Mouse (Mus musculus) bone marrow macrophage, adult 2 months (primary cell): ENCODE results near the gene H2-D1. TPM values are rescaled to one million over a fixed set of nuclear protein-coding genes. Genes with fewer than 3 reads are reported as not detected.
"Not testable (repeated sequence)": the region's sequence is repeated elsewhere in the genome, so short reads cannot be mapped to it uniquely, and the experiment has no call there.

Source experiments
- H3K27ac ChIP-seq: 2 replicates; pipeline ENCODE4 v1.5.1; 2012; ENCODE audit warnings: low read depth, low read length; ENCODE audit not compliant: insufficient read depth
- H3K4me1 ChIP-seq: 2 replicates; pipeline ENCODE4 v1.6.1; 2012; ENCODE audit warnings: low read length; ENCODE audit not compliant: control insufficient read depth, insufficient read depth
- H3K4me3 ChIP-seq: 2 replicates; pipeline ENCODE4 v1.5.1; 2012; ENCODE audit warnings: mild to moderate bottlenecking, low read length, moderate library complexity; ENCODE audit not compliant: insufficient read depth
- CTCF ChIP-seq: IDR thresholded peaks from 2 replicates; pipeline ENCODE4 v1.5.1; 2012; ENCODE audit warnings: low read depth, mild to moderate bottlenecking, low read length, moderate library complexity
- POLR2A ChIP-seq: IDR thresholded peaks from 2 replicates; pipeline ENCODE4 v1.6.1; 2012; ENCODE audit warnings: mild to moderate bottlenecking, low read depth, low read length, borderline replicate concordance
- polyA plus RNA-seq: library from polyadenylated mRNA; stranded (reverse); fragments of >200 nt; gene quantifications from 2 replicates; pipeline ENCODE4 v1.2.4, GENCODE M21; 2012; ENCODE audit not compliant: missing spikeins, insufficient read depth, insufficient read length

H2-D1 gene
- polyA plus RNA-seq, 1 experiment, result 2,856 TPM

- Histone ChIP-seq H3K27ac (no peak overlapping the region), H3K4me1 (peaks cover 3% of the 10 kb centered on the region; the same call in 1 of the 2 replicates), H3K4me3 (no peak overlapping the region)
- no peak for TF ChIP-seq POLR2A
- no peak for TF ChIP-seq CTCF
Observed at GRCm38 (mm10) chr17:35303271-35303670, 40.7 kb downstream of the H2-D1 start.

- no peak overlapping the region for H3K4me3 ChIP-seq
- H3K4me1 ChIP-seq, result peaks cover 3% of the 10 kb centered on the region; the same call in 1 of the 2 replicates
- no peak overlapping the region for H3K27ac ChIP-seq
- TF ChIP-seq POLR2A, result no peak
- TF ChIP-seq CTCF, result no peak
Observed at GRCm38 (mm10) chr17:35303756-35304350, 41.3 kb downstream of the H2-D1 start.

DNA sequence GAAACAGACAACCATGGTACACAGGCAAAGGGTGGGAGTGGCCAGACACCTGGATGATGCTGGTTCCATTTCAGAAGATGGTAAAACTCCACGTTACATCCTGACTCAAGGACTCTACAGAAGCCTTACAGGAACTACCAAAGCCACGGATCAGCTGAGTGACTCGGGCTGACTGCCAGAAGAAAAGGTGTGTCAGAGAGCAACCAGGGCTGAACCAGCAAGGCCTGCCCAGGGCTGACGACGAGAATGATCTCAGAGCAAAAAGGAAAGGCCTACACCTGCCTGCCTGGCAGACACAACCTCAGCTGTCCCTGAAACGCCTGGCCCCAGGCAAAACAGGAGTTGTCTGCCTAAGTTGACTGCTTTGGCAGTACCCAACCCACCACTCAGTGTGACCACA lies 41.9 kb downstream of the H2-D1 start:
- TF ChIP-seq CTCF, result no peak
- TF ChIP-seq POLR2A, result no peak
- no peak overlapping the region for H3K4me3 ChIP-seq
- H3K4me1 ChIP-seq, result peaks cover 3% of the 10 kb centered on the region; the same call in 1 of the 2 replicates
- no peak overlapping the region for H3K27ac ChIP-seq

GRCm38 (mm10) chr17:35304921-35305320 lies 42.4 kb downstream of the H2-D1 start:
- not testable (repeated sequence) for H3K27ac ChIP-seq, H3K4me1 ChIP-seq, H3K4me3 ChIP-seq

Other genes with a start within 250 kb of the H2-D1 start
- gene Vwa7, start 246.2 kb upstream of the H2-D1 start, polyA plus RNA-seq, result 0.31 and 0.34 TPM in 2 replicates
- gene Sapcd1, start 234.7 kb upstream of the H2-D1 start, polyA plus RNA-seq, result not detected in 2 replicates
- 2.4 and 3.2 TPM in 2 replicates for gene Msh5, start 216.0 kb upstream of the H2-D1 start, polyA plus RNA-seq
- gene Clic1, start 212.8 kb upstream of the H2-D1 start, polyA plus RNA-seq, result 357 and 381 TPM in 2 replicates
- 9.0 and 10.9 TPM in 2 replicates for gene Ddah2, start 203.7 kb upstream of the H2-D1 start, polyA plus RNA-seq
- gene Ly6g6c, start 197.3 kb upstream of the H2-D1 start, polyA plus RNA-seq, result not detected in 2 replicates
- not detected in 2 replicates for gene Mpig6b, start 196.5 kb upstream of the H2-D1 start, polyA plus RNA-seq
- not detected in 2 replicates for gene Ly6g6e, start 185.8 kb upstream of the H2-D1 start, polyA plus RNA-seq
- gene Ly6g6d, start 184.7 kb upstream of the H2-D1 start, polyA plus RNA-seq, result 1.0 TPM in 1 of 2 replicates, not detected in the other
- gene Ly6g6f, start 177.1 kb upstream of the H2-D1 start, polyA plus RNA-seq, result not detected in 2 replicates
- gene Abhd16a, start 173.5 kb upstream of the H2-D1 start, polyA plus RNA-seq, result 39.8 and 40.7 TPM in 2 replicates
- gene Ly6g5c, start 154.5 kb upstream of the H2-D1 start, polyA plus RNA-seq, result not detected in 2 replicates
- gene Ly6g5b, start 147.3 kb upstream of the H2-D1 start, polyA plus RNA-seq, result 0.54 and 0.92 TPM in 2 replicates
- gene Gpank1, start 141.3 kb upstream of the H2-D1 start, polyA plus RNA-seq, result 24.6 and 29.1 TPM in 2 replicates
- gene Csnk2b, start 140.7 kb upstream of the H2-D1 start, polyA plus RNA-seq, result 136 and 143 TPM in 2 replicates
- gene D17H6S53E, start 136.4 kb upstream of the H2-D1 start, polyA plus RNA-seq, result 29.2 and 30.4 TPM in 2 replicates
- not detected in 2 replicates for gene Apom, start 130.7 kb upstream of the H2-D1 start, polyA plus RNA-seq
- gene Bag6, start 127.6 kb upstream of the H2-D1 start, polyA plus RNA-seq, result 151 and 166 TPM in 2 replicates
- gene Prrc2a, start 97.8 kb upstream of the H2-D1 start, polyA plus RNA-seq, result 136 and 162 TPM in 2 replicates
- 420 and 469 TPM in 2 replicates for gene Aif1, start 86.7 kb upstream of the H2-D1 start, polyA plus RNA-seq
- 811 and 856 TPM in 2 replicates for gene Lst1, start 74.3 kb upstream of the H2-D1 start, polyA plus RNA-seq
- not detected in 2 replicates for gene Ltb, start 68.3 kb upstream of the H2-D1 start, polyA plus RNA-seq
- 11.9 and 12.8 TPM in 2 replicates for gene Tnf, start 60.7 kb upstream of the H2-D1 start, polyA plus RNA-seq
- gene Lta, start 57.4 kb upstream of the H2-D1 start, polyA plus RNA-seq, result not detected in 2 replicates
- gene Gm16181, start 41.9 kb upstream of the H2-D1 start, polyA plus RNA-seq, result not detected in 2 replicates
- gene Atp6v1g2, start 29.1 kb upstream of the H2-D1 start, polyA plus RNA-seq, result 11.2 and 15.1 TPM in 2 replicates
- 15.5 and 15.7 TPM in 2 replicates for gene Nfkbil1, start 26.9 kb upstream of the H2-D1 start, polyA plus RNA-seq
- 164 and 169 TPM in 2 replicates for gene Ddx39b, start 21.0 kb upstream of the H2-D1 start, polyA plus RNA-seq
- 0.63 and 0.80 TPM in 2 replicates for gene H2-Q1, start 57.7 kb downstream of the H2-D1 start, polyA plus RNA-seq
- 0.91 and 1.2 TPM in 2 replicates for gene H2-Q2, start 79.5 kb downstream of the H2-D1 start, polyA plus RNA-seq
- 87.8 and 102 TPM in 2 replicates for gene H2-Q4, start 116.9 kb downstream of the H2-D1 start, polyA plus RNA-seq
- 3.0 and 3.4 TPM in 2 replicates for gene H2-Q6, start 162.1 kb downstream of the H2-D1 start, polyA plus RNA-seq
- 15.8 and 18.3 TPM in 2 replicates for gene H2-Q7, start 176.4 kb downstream of the H2-D1 start, polyA plus RNA-seq
- gene H2-Q10, start 207.4 kb downstream of the H2-D1 start, polyA plus RNA-seq, result 5.8 TPM in 2 replicates
- gene Pou5f1, start 243.3 kb downstream of the H2-D1 start, polyA plus RNA-seq, result not detected in 2 replicates